Mouse (Mus musculus): ENCODE data around the gene Rapgef1. TPM values are rescaled to one million over a fixed set of nuclear protein-coding genes. Genes with fewer than 3 reads are reported as not detected.
A peak's percentile ranks its signal among the peaks of the same experiment; 100 is the strongest.
"Not testable (repeated sequence)": the region's sequence is repeated elsewhere in the genome, so short reads cannot be mapped to it uniquely, and the experiment has no call there.

The Rapgef1 gene
- total RNA-seq, 4 experiments from 2014 or later, result 48.7 to 53.6 (median 52.8) TPM

- no peak for DNase-seq
Measured at GRCm38 (mm10) chr2:29623247-29624090, 3.9 kb downstream of the Rapgef1 start.

- DNase-seq, result no peak
Measured at GRCm38 (mm10) chr2:29624091-29624608, 4.6 kb downstream of the Rapgef1 start.

- DNase-seq, result peak; percentile 76
Measured at GRCm38 (mm10) chr2:29624739-29625138, 5.2 kb downstream of the Rapgef1 start.

DNA sequence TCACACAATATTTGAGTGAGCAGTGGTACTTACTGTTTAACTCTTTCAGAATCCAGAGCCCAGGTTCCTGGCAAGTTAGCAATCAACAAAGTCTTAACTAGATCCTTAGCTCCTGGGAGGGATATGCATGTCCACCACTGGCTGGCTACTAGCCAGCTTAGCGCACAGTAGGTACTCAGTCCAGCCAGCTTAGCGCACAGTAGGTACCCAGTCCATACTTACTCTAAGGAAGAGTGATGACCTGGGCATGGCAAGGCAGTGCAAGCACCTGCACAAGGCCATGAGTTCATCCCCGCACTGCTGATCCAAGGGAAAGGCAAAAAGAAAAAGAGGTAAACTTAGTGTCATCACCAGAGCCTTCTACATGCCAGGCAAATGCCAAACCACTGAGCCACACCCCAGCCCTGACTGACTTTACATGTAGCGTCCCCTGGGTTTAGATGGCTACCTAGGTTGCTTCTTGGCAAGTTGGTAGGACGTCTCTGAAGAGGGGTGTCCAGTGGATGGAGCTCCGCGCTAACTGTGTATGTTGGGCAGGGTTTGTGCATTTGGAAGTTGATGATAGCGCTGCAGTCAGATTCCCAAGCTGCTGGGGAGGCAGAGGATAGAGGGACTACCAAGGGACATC, 6.2 kb downstream of the Rapgef1 start:
- no peak for DNase-seq

DNA sequence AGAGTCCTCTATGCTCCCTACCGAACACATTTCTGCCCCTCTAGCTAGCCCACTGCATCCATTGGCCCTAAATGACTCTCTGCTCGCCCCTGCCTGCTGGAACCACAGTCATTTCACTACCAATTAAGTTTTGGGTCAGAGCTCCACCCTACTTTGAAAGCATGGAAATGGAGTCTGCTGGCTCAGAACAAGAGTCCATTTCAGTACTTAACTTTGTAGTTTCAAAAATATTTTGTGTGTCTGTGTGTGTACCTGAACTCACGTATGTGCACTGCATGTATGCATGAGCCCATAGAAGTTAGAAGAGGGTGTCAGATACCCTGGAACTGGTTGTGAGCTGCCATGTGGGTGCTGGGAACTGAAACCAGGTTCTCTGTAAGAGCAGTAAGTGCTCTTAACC, 7.8 kb downstream of the Rapgef1 start:
- DNase-seq, result no peak

DNA sequence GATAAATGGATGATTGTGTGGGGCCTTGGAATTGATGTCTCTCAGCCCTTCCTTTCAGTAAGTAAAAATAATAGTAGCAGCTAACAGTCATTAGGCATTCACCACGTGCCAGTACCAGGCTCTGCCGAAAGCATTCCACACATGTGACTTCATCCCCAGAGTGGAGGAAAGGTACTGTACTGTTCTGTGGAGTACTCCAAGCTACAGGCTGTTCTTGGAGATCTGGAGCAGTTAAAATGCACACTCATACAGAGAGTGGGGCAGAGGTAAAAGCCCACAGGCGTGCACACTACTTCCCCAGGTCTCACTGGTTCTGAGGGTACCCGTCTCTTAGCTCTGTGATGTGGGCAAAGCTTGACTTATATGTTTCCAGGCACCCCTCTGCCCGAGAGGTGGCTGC, 8.7 kb downstream of the Rapgef1 start:
- no peak for DNase-seq

- DNase-seq, result no peak
Measured at GRCm38 (mm10) chr2:29628763-29629181, 9.3 kb downstream of the Rapgef1 start.

DNA sequence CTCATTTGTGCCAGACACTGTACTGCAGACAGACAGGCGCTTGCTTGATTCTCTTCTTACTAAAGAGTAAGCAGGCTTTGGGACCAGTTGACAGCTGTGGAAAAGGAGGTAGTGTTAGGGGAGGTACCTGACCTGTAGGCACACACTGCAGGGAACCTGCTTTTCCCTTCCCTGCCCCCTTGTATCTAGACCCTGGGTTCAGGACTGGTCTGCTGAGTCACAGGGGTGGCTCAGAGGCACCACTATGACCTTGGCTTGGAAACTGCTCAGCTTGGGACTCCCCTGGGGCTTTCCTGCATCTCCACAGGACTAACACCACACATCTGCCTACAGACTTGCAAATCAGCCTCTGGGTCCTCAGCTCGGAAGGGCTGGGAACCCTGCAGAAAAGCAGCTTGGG, 9.8 kb downstream of the Rapgef1 start:
- peak; percentile 45 for DNase-seq

DNA sequence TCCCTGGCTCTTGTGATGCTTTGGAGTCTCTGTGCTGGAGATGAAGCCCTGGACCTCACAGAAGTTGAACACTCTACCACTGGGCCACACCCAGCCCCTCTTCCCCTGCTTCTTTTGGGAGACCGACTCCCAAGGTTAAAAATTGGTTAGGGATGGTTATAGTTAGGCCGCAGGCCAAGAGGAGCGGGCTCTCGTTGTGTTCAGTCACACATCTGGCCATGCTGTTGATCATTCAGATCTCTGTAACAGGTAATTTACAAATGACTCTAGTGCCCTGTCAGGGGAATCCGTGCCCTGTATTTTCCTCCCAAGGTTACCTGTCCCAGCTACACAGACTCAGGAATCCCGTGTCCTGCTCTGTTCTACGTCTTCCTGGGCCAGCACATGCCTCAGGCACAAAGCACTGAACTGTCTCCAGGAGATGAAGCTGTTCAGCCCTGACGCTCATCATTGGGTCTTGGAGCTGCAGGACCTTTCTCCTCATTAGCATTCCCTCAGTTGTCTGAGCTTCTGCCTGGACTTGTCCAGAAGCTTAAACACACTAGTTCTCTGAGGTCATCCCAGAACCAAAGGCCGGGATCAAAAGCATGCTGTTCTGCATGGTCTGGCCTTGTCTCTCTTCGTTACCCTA, 10.7 kb downstream of the Rapgef1 start:
- DNase-seq, result no peak

- no peak for DNase-seq
Measured at GRCm38 (mm10) chr2:29631020-29631419, 11.5 kb downstream of the Rapgef1 start.

DNA sequence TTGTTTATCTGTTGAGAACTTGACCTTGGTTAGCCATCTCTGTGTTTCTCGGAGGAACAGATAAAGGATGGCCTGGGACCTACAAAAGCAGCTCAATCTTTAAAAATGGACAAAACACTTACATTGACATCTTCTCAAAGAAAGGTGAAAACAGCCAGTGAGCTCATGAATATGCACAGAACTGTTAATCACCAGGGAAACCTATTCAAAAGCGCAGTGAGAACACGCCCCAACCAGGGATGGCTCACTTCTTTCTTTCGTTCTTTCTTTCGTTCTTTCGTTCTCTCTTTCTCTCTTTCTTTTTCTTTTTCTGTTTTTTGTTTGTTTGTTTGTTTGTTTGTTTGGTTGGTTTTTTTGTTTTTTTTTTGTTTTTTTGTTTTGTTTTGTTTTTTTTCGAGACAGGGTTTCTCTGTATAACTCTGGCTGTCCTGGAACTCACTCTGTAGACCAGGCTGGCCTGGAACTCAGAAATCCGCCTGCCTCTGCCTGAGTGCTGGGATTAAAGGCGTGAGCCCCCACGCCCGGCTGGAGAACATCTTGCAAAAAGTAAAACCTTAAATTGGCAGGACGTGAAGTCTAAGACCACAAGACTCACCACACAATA, 12.1 kb downstream of the Rapgef1 start:
- not testable (repeated sequence) for DNase-seq

- no peak for DNase-seq
Measured at GRCm38 (mm10) chr2:29632168-29632662, 12.7 kb downstream of the Rapgef1 start.

DNA sequence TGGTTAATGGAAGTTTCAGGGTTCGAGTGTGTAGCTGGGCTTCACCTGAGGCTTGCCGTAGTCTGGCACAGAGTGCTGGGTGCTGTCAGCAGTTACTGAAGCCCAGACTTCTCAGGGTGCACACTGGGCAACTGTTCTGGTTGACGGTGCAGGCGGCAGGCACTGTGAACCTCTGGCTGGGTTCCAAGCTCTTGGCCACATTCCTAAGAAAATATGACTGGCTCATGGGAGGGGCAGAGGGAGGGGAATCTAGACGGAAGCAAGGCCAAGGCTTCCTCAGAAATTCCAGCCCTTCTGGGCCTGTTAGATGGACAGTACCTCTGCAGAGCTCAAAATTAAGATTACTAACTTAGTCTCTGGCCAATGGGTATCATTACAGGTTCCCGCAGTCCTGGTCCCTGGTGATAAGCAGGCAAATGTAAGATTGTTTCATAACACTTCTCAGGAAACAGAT, 13.6 kb downstream of the Rapgef1 start:
- peak; percentile 90 for DNase-seq

- no peak for DNase-seq
Measured at GRCm38 (mm10) chr2:29633782-29634181, 14.3 kb downstream of the Rapgef1 start.

DNA sequence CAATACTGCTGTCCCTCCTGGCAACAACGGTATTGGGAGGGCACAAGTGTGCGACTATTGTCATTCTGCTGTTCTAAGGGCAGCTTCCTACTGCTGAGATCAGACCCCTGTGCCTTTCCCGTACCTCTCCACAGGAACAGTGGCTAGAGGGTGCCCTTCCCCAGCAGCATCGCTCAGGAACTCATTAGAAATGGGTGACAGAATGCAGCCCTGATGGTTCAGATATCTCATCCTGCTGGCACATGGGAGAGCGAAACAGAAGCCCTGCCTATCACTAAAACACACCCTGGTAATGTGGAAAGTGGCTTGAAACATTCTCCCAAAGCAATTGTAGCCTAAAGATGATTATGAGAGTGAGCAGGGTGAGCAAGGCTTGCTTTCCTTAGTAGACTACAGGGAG, 15.0 kb downstream of the Rapgef1 start:
- no peak for DNase-seq

GRCm38 (mm10) chr2:29635966-29636507, 16.5 kb downstream of the Rapgef1 start:
- DNase-seq, result no peak

GRCm38 (mm10) chr2:29637528-29637927, 18.0 kb downstream of the Rapgef1 start:
- DNase-seq, result no peak

DNA sequence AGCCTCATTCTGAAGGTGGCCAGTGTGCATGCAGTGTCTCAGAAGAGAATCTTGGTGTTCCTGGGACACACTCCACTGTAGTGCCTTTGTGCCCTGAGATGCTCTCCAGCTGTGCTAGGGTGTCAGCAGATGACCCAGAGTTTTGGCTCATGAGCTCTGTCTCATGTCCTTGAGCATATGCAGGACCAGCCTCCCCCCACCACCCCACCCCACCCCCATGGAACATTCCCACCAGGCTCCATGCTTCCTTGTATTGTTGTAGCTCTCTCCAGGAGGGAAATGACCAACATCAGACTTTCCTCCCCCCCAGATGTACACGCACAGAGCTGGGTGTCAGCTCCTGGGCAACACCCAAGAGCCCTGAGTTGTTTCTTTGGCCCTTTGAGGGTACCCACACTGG, 19.9 kb downstream of the Rapgef1 start:
- DNase-seq, result no peak

- DNase-seq, result no peak
Measured at GRCm38 (mm10) chr2:29639953-29640743, 20.6 kb downstream of the Rapgef1 start.

DNA sequence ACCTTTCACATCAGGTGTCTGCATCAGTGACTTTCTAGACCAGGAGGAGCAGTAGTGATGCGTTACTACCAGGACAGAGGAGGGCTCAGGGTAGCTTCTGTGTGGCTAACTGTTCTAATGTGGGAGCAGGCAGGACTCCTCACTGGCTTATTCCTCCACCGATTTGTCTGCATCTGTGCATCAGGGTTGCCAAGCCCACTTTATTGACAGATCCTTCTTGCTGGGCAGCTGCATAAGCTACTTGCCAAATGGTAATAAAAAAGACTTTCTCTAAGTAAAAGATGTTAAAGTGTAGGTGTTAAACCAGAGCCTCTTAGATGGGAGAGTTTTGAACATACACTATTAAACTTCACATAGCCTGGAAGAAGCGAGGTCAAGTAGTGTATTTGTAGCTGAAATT, 22.2 kb downstream of the Rapgef1 start:
- no peak for DNase-seq

GRCm38 (mm10) chr2:29643418-29643817, 23.9 kb downstream of the Rapgef1 start:
- no peak for DNase-seq
